In genomic region chr19:57049592-57050090, GRCm38 (mm10) we compare ENCODE assay signal across 30 mouse cellular contexts. TPM values are rescaled to one million over a fixed set of nuclear protein-coding genes. Genes with fewer than 3 reads are reported as not detected.
DNase-seq lines count a peak whose midpoint lies in the region; ATAC-seq and TF ChIP-seq lines count a peak whose summit lies in the region.
"Had no signal": no experiment of that assay in that cellular context is flagged by ENCODE, and none has a peak within 500 bp of the region (broad histone marks: within the 10 kb centered on the region; RNA-seq: fewer than 3 reads in every experiment).

No protein-coding gene starts in this region.

- H3K36me3 ChIP-seq in hindbrain, embryonic 13.5 days = no peaks in the 10 kb centered on the region
- H3K36me3 ChIP-seq in hindbrain, embryonic 11.5 days (ENCODE audit: control insufficient read depth, insufficient read depth, low read length) = no peaks in the 10 kb centered on the region
- H3K36me3 ChIP-seq in midbrain, postnatal 0 days (ENCODE audit: insufficient read depth, low read length) = peaks cover 8% of the 10 kb centered on the region
- H3K36me3 ChIP-seq in midbrain, embryonic 13.5 days = no peaks in the 10 kb centered on the region
- no peaks in the 10 kb centered on the region for H3K36me3 ChIP-seq in hindbrain, postnatal 0 days (ENCODE audit: insufficient read depth, low read length)
- H3K36me3 ChIP-seq: embryonic facial prominence, embryonic 12.5 days; forebrain, embryonic 15.5 days; liver, embryonic 15.5 days; midbrain, embryonic 12.5 days had no signal

- H3K4me3 ChIP-seq in hindbrain, embryonic 13.5 days = no peak overlapping the region
- no peak overlapping the region for H3K4me3 ChIP-seq in hindbrain, embryonic 11.5 days (ENCODE audit: low read depth, low read length)
- H3K4me3 ChIP-seq in midbrain, postnatal 0 days (ENCODE audit: low read depth, low read length) = no peak overlapping the region
- no peak overlapping the region for H3K4me3 ChIP-seq in midbrain, embryonic 13.5 days (replicated peaks)
- no peak overlapping the region for H3K4me3 ChIP-seq in hindbrain, postnatal 0 days (ENCODE audit: low read length)
- H3K4me3 ChIP-seq: embryonic facial prominence, embryonic 12.5 days; erythroblast, embryonic 14.5 days; forebrain, embryonic 15.5 days; heart, embryonic 10.5 days; heart, embryonic 15.5 days; kidney, embryonic 15.5 days; liver, embryonic 15.5 days; midbrain, embryonic 12.5 days; stomach, embryonic 15.5 days had no signal

- H3K9me3 ChIP-seq in hindbrain, embryonic 13.5 days = no peaks in the 10 kb centered on the region
- no peaks in the 10 kb centered on the region for H3K9me3 ChIP-seq in hindbrain, embryonic 11.5 days (ENCODE audit: control insufficient read depth, low read length)
- H3K9me3 ChIP-seq in midbrain, postnatal 0 days (ENCODE audit: low read length) = no peaks in the 10 kb centered on the region
- H3K9me3 ChIP-seq in midbrain, embryonic 13.5 days = no peaks in the 10 kb centered on the region
- no peaks in the 10 kb centered on the region for H3K9me3 ChIP-seq in hindbrain, postnatal 0 days (ENCODE audit: low read length)
- H3K9me3 ChIP-seq: embryonic facial prominence, embryonic 12.5 days; forebrain, embryonic 15.5 days; heart, embryonic 10.5 days; heart, embryonic 15.5 days; kidney, embryonic 15.5 days; liver, embryonic 15.5 days; midbrain, embryonic 12.5 days; stomach, embryonic 15.5 days had no signal

- TF ChIP-seq CTCF in midbrain, postnatal 0 days (IDR thresholded peaks at IDR 0.05) = no peak
- TF ChIP-seq CTCF in hindbrain, postnatal 0 days (IDR thresholded peaks at IDR 0.05; ENCODE audit: low read depth) = no peak

- H3K4me2 ChIP-seq in hindbrain, embryonic 13.5 days = peak overlapping the region; percentile 15
- no peak overlapping the region for H3K4me2 ChIP-seq in hindbrain, embryonic 11.5 days (replicated peaks; ENCODE audit: low read depth, low read length)
- H3K4me2 ChIP-seq in midbrain, postnatal 0 days (ENCODE audit: low read depth, low read length, poor library complexity, severe bottlenecking) = no peak overlapping the region
- no peak overlapping the region for H3K4me2 ChIP-seq in midbrain, embryonic 13.5 days (replicated peaks)
- no peak overlapping the region for H3K4me2 ChIP-seq in hindbrain, postnatal 0 days (ENCODE audit: low read depth, low read length)
- H3K4me2 ChIP-seq: embryonic facial prominence, embryonic 12.5 days; forebrain, embryonic 15.5 days; heart, embryonic 15.5 days; kidney, embryonic 15.5 days; liver, embryonic 15.5 days; lung, embryonic 14.5 days; midbrain, embryonic 12.5 days; stomach, embryonic 15.5 days had no signal

- H3K27ac ChIP-seq in hindbrain, embryonic 13.5 days = peak overlapping the region; percentile 1
- H3K27ac ChIP-seq in hindbrain, embryonic 11.5 days (ENCODE audit: low read depth, low read length) = no peak overlapping the region
- no peak overlapping the region for H3K27ac ChIP-seq in midbrain, postnatal 0 days (ENCODE audit: low read depth, low read length)
- H3K27ac ChIP-seq in midbrain, embryonic 13.5 days = no peak overlapping the region
- no peak overlapping the region for H3K27ac ChIP-seq in hindbrain, postnatal 0 days
- H3K27ac ChIP-seq: embryonic facial prominence, embryonic 12.5 days; forebrain, embryonic 15.5 days; heart, embryonic 10.5 days; heart, embryonic 15.5 days; kidney, embryonic 15.5 days; liver, embryonic 15.5 days; midbrain, embryonic 12.5 days; stomach, embryonic 15.5 days had no signal

- 0 out of 2 replicates have a peak, but pooled peaks cover 3% of the 10 kb centered on the region for H3K27me3 ChIP-seq in hindbrain, embryonic 13.5 days
- H3K27me3 ChIP-seq in hindbrain, embryonic 11.5 days (ENCODE audit: control insufficient read depth, insufficient read depth, low read length) = no peaks in the 10 kb centered on the region
- H3K27me3 ChIP-seq in midbrain, postnatal 0 days (ENCODE audit: insufficient read depth, low read length) = no peaks in the 10 kb centered on the region
- no peaks in the 10 kb centered on the region for H3K27me3 ChIP-seq in midbrain, embryonic 13.5 days
- H3K27me3 ChIP-seq in hindbrain, postnatal 0 days (ENCODE audit: insufficient read depth, low read length) = no peaks in the 10 kb centered on the region
- H3K27me3 ChIP-seq: embryonic facial prominence, embryonic 12.5 days; forebrain, embryonic 15.5 days; heart, embryonic 15.5 days; kidney, embryonic 15.5 days; liver, embryonic 15.5 days; midbrain, embryonic 12.5 days; stomach, embryonic 15.5 days had no signal

- DNase-seq in hindbrain, embryonic 11.5 days (ENCODE audit: low spot score) = no peak
- DNase-seq in midbrain, postnatal 0 days (ENCODE audit: low spot score) = peak; percentile 63
- DNase-seq in hindbrain, postnatal 0 days (ENCODE audit: low spot score) = peak; percentile 57
- no peak for DNase-seq in adrenal gland, adult 2 months
- no peak for DNase-seq in urinary bladder, adult 2 months (ENCODE audit: low spot score)
- DNase-seq: adrenal gland, postnatal 36 days; B cell, adult 2 months; cerebellum, adult 2 months; cerebellum, postnatal 14 days; gastrocnemius, postnatal 25 days; heart, adult 11 months; kidney, adult 11 months; kidney, postnatal 25 days; liver; lung, embryonic 14.5 days; lung, postnatal 14 days; right cerebral cortex, postnatal 25 days had no signal

- peaks cover 20% of the 10 kb centered on the region for H3K4me1 ChIP-seq in hindbrain, embryonic 13.5 days (replicated peaks)
- H3K4me1 ChIP-seq in hindbrain, embryonic 11.5 days (replicated peaks; ENCODE audit: control insufficient read depth, insufficient read depth, low read length) = no peaks in the 10 kb centered on the region
- H3K4me1 ChIP-seq in midbrain, postnatal 0 days (ENCODE audit: insufficient read depth, low read length) = no peaks in the 10 kb centered on the region
- peaks cover 12% of the 10 kb centered on the region; the same call in 1 of the 2 replicates for H3K4me1 ChIP-seq in midbrain, embryonic 13.5 days (replicated peaks)
- H3K4me1 ChIP-seq in hindbrain, postnatal 0 days (ENCODE audit: insufficient read depth, low read length) = no peaks in the 10 kb centered on the region
- H3K4me1 ChIP-seq: heart, embryonic 10.5 days; heart, embryonic 15.5 days; liver, embryonic 15.5 days; stomach, embryonic 15.5 days had no signal

- WGBS in hindbrain, embryonic 13.5 days = 30% methylated on average over 16 of the region's 16 CpGs
- WGBS in hindbrain, embryonic 11.5 days = 67% methylated on average over 16 of the region's 16 CpGs
- 34% methylated on average over 16 of the region's 16 CpGs for WGBS in midbrain, postnatal 0 days
- WGBS in midbrain, embryonic 13.5 days = 51% methylated on average over 16 of the region's 16 CpGs
- 52% methylated on average over 16 of the region's 16 CpGs for WGBS in hindbrain, postnatal 0 days

- ATAC-seq in hindbrain, embryonic 13.5 days (ENCODE audit: low FRiP score) = no peak
- ATAC-seq in hindbrain, embryonic 11.5 days (ENCODE audit: low FRiP score) = no peak
- ATAC-seq in midbrain, postnatal 0 days (ENCODE audit: low FRiP score) = no peak
- ATAC-seq in midbrain, embryonic 13.5 days = no peak
- ATAC-seq in hindbrain, postnatal 0 days = no peak
- ATAC-seq: forebrain, embryonic 15.5 days had no signal

- no peak overlapping the region for H3K9ac ChIP-seq in hindbrain, embryonic 13.5 days
- no peak overlapping the region for H3K9ac ChIP-seq in hindbrain, embryonic 11.5 days (ENCODE audit: low read depth, low read length)
- no peak overlapping the region for H3K9ac ChIP-seq in midbrain, postnatal 0 days (replicated peaks; ENCODE audit: low read length, poor library complexity, severe bottlenecking)
- no peak overlapping the region for H3K9ac ChIP-seq in midbrain, embryonic 13.5 days (replicated peaks)
- H3K9ac ChIP-seq in hindbrain, postnatal 0 days (replicated peaks; ENCODE audit: low read length) = no peak overlapping the region
- H3K9ac ChIP-seq: embryonic facial prominence, embryonic 12.5 days; forebrain, embryonic 15.5 days; heart, embryonic 15.5 days; kidney, embryonic 15.5 days; liver, embryonic 15.5 days; lung, embryonic 14.5 days; midbrain, embryonic 12.5 days; stomach, embryonic 15.5 days had no signal

RNA-seq across cellular contexts. Expression of gene Afap1l2, which starts 41.6 kb away (rescaled TPM):
- polyA plus RNA-seq in hindbrain, embryonic 13.5 days (2015; fragmentation: Nextera tagmentation; extraction: Ambion mirVana) = 9.5 and 12.2 TPM in 2 replicates
- 3.7 and 5.5 TPM in 2 replicates for polyA plus RNA-seq in hindbrain, embryonic 11.5 days (2014; fragmentation: Nextera tagmentation; extraction: Ambion mirVana)
- 13.2 and 15.3 TPM in 2 replicates for total RNA-seq in midbrain, postnatal 0 days (2014; rRNA removed)
- 8.1 and 10.8 TPM in 2 replicates for polyA plus RNA-seq in midbrain, postnatal 0 days (2015; fragmentation: Nextera tagmentation; extraction: Ambion mirVana)
- polyA plus RNA-seq in midbrain, embryonic 13.5 days (2015; fragmentation: Nextera tagmentation; extraction: Ambion mirVana) = 5.5 TPM in 2 replicates
- total RNA-seq in hindbrain, postnatal 0 days (2014; rRNA removed) = 20.8 and 22.7 TPM in 2 replicates
- 12.3 and 12.9 TPM in 2 replicates for polyA plus RNA-seq in hindbrain, postnatal 0 days (2015; fragmentation: Nextera tagmentation; extraction: Ambion mirVana)
- total RNA-seq in adrenal gland, adult 2 months (2021) = 10 to 100 TPM; 22.7 to 29.7 TPM
- 4.5 and 5.6 TPM in 2 replicates for polyA plus RNA-seq in adrenal gland, adult 2 months (2012; rRNA removed)
- 11.4 and 12.2 TPM in 2 replicates for polyA plus RNA-seq in urinary bladder, adult 2 months (2012; rRNA removed)
- total RNA-seq: megakaryocyte progenitor cell, adult 5-6 weeks; neutrophil, adult 5-6 weeks had no signal
- polyA plus RNA-seq: erythroblast, embryonic 14.5 days had no signal

Comparison
In these comparisons a context has a peak if more than half of its experiments do, and no peak if none do; other contexts are left out.
1. DNase-seq: peak in midbrain, postnatal 0 days (single experiment) and hindbrain, postnatal 0 days (single experiment); none in hindbrain, embryonic 11.5 days (single experiment), adrenal gland, adult 2 months (single experiment) and urinary bladder, adult 2 months (single experiment).